Mouse (Mus musculus): ENCODE results near the gene Lpcat1. TPM values are rescaled to one million over a fixed set of nuclear protein-coding genes. Genes with fewer than 3 reads are reported as not detected.

Lpcat1 gene
- polyA plus RNA-seq (2015; fragmentation: Nextera tagmentation; extraction: Ambion mirVana): 62.3 and 64.7 TPM in 2 replicates

DNA sequence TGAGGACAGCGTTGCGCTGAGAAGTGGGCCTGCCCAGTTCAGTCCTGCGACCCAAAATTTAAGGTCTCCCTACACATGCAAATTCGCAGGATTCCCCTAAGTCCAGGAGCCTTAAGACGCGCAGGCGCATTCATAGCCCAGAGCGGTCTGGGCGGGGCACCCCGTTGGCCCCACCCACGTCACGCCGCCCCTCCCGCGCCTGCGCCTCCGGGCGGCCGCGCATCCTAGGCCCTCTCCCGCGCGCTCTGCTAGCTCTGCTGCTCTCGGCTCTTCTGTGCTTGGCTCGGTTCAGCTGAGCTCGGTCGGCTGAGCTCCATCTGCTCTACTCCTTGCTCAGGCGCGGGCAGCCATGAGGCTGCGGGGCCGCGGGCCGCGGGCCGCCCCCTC lies at the start of gene Lpcat1:
Gene Lpcat1, plus strand, starts transcription at position 164 of the 387 bp plus-strand sequence.
- no peaks in the 10 kb centered on the region for H3K27me3 ChIP-seq (replicated peaks; ENCODE audit: control insufficient read depth, insufficient read depth, low read length)

DNA sequence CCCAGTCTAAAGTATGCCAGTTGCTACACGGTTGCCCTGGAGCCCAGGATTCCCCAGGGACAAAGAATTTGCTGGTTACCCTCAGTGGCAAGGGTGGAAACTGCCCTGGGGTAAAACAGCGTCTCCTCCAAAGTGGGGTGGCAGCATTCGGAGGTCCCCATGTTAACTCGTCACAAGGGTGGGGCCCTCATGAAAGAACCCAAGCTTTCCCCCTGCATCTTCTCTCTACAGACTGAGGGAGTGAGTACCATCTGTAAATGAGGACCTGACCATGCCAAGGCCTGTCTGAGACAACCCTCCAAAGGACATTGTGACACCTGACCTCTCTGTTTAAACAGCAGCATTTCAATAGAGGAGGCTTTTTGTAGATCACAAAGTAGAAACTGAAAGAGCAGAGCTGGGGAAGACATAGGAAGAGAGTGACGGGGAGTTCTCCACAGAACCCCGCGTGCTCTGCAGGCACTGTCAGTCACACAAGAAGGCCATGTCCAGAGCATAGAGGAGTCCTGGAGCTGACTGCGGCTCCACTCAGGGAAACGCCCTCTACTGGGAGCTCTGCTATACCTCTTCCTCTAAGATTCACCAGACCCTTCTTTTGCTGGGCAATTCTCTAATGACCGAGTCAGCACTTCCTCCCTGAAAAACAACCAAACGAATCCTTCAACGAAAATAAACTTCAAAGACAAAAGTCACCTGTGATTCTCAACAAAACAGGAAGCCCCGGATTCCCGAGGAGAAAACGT lies 49.3 kb upstream of the Lpcat1 start:
- WGBS: 40% methylated on average over 15 of the region's 15 CpGs
- no peak for ATAC-seq

More for the DNA sequence above, at the start of gene Lpcat1:
- H3K4me2 ChIP-seq (ENCODE audit: low read length): peak within 1 kb of the TSS; percentile 81
- under 1% methylated on average over 35 of the region's 35 CpGs for WGBS
- peak within 1 kb of the TSS; percentile 98 for H3K27ac ChIP-seq (ENCODE audit: low read length)
- no peaks in the 10 kb centered on the region for H3K9me3 ChIP-seq (ENCODE audit: control insufficient read depth, low read length)
- ATAC-seq: peak; percentile 98
- peak within 1 kb of the TSS; percentile 72 for H3K9ac ChIP-seq (replicated peaks; ENCODE audit: low read depth, low read length)
- peak within 1 kb of the TSS; percentile 80 for H3K4me3 ChIP-seq (replicated peaks; ENCODE audit: low read length)
- H3K36me3 ChIP-seq (ENCODE audit: control insufficient read depth, insufficient read depth): no peaks in the 10 kb centered on the region
- H3K4me1 ChIP-seq (replicated peaks; ENCODE audit: control insufficient read depth, insufficient read depth, low read length): peaks cover 25% of the 10 kb centered on the region

DNA sequence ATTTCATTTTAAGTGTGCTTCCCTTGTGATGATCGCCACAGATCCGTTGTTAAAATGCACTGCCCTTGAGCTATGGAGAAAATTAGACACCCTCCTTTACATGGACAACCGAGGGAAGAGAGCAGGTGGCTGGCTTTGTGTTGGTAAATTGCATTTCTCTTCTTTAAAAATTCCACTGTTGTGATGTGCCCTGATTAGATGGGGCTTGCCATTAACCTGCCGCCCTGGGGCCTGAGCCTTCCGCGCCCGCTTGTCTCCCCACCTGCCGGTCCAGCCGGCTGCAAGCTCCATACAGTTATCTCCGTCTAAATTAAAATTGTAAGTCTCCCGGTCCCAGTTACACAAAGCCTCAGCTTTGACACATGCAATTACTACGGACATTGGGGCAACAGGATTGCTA lies 48.7 kb upstream of the Lpcat1 start:
- Histone ChIP-seq H3K9me3 (ENCODE audit: control insufficient read depth, low read length) (no peaks in the 10 kb centered on the region), H3K9ac (replicated peaks; ENCODE audit: low read depth, low read length) (no peak overlapping the region), H3K4me2 (ENCODE audit: low read length) (no peak overlapping the region), H3K4me3 (replicated peaks; ENCODE audit: low read length) (no peak overlapping the region), H3K4me1 (replicated peaks; ENCODE audit: control insufficient read depth, insufficient read depth, low read length) (no peaks in the 10 kb centered on the region), H3K36me3 (ENCODE audit: control insufficient read depth, insufficient read depth) (no peaks in the 10 kb centered on the region), H3K27me3 (replicated peaks; ENCODE audit: control insufficient read depth, insufficient read depth, low read length) (no peaks in the 10 kb centered on the region), H3K27ac (ENCODE audit: low read length) (no peak overlapping the region)
- 53% methylated on average over 12 of the region's 12 CpGs for WGBS
- no peak for ATAC-seq

More for the DNA sequence above, 49.3 kb upstream of the Lpcat1 start:
- Histone ChIP-seq H3K4me1 (replicated peaks; ENCODE audit: control insufficient read depth, insufficient read depth, low read length) (no peaks in the 10 kb centered on the region), H3K4me2 (ENCODE audit: low read length) (no peak overlapping the region), H3K27ac (ENCODE audit: low read length) (no peak overlapping the region), H3K36me3 (ENCODE audit: control insufficient read depth, insufficient read depth) (no peaks in the 10 kb centered on the region), H3K9me3 (ENCODE audit: control insufficient read depth, low read length) (no peaks in the 10 kb centered on the region), H3K9ac (replicated peaks; ENCODE audit: low read depth, low read length) (no peak overlapping the region), H3K4me3 (replicated peaks; ENCODE audit: low read length) (no peak overlapping the region), H3K27me3 (replicated peaks; ENCODE audit: control insufficient read depth, insufficient read depth, low read length) (no peaks in the 10 kb centered on the region)

DNA sequence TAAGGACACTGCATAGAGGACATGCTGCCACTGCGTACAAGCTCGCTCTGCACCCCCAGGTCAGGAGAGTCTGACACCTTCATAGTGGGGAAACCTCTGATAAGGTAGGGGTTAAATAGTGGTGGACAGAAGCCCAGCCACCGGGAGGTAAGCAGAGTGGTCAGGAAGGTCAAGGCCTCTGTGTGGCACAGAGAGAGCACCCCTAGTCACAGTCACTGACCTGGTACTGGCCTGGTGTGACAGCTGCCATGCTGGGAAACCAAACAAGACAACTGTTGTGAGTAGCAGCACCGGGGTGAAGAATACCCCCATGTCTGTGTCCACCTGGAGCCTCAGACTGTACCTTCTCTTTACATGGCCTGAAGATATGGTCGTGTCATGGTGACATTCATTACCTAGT lies 47.8 kb upstream of the Lpcat1 start:
- no peak overlapping the region for H3K27ac ChIP-seq (ENCODE audit: low read length)
- no peaks in the 10 kb centered on the region for H3K9me3 ChIP-seq (ENCODE audit: control insufficient read depth, low read length)
- H3K36me3 ChIP-seq (ENCODE audit: control insufficient read depth, insufficient read depth): no peaks in the 10 kb centered on the region
- no peaks in the 10 kb centered on the region for H3K4me1 ChIP-seq (replicated peaks; ENCODE audit: control insufficient read depth, insufficient read depth, low read length)
- H3K27me3 ChIP-seq (replicated peaks; ENCODE audit: control insufficient read depth, insufficient read depth, low read length): no peaks in the 10 kb centered on the region
- 78% methylated on average over 5 of the region's 5 CpGs for WGBS
- no peak overlapping the region for H3K4me3 ChIP-seq (replicated peaks; ENCODE audit: low read length)
- H3K9ac ChIP-seq (replicated peaks; ENCODE audit: low read depth, low read length): no peak overlapping the region
- ATAC-seq: no peak
- H3K4me2 ChIP-seq (ENCODE audit: low read length): no peak overlapping the region

DNA sequence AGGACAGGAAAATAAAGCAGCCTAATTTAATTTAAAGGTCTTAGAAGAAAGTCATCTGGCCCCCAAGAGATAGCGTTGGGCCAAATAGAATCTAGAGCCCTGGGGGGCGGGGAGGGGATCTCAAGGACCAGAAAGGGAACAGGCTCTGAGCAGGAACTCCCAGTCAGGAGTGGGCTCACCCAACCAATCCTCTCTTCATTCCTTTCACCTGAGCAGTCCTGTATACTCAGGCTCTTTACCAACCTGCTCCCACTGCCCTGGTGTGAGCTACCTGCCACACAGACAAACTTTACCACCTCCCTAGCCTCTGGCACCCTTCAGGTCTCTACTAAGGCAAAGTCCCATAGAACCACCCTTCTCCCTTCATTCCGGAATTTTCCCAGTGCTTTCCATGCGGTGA lies 44.0 kb upstream of the Lpcat1 start:
- H3K4me1 ChIP-seq (replicated peaks; ENCODE audit: control insufficient read depth, insufficient read depth, low read length): peaks cover 2% of the 10 kb centered on the region; the same call in 1 of the 2 replicates
- no peak for ATAC-seq
- no peaks in the 10 kb centered on the region for H3K36me3 ChIP-seq (ENCODE audit: control insufficient read depth, insufficient read depth)
- no peak overlapping the region for H3K9ac ChIP-seq (replicated peaks; ENCODE audit: low read depth, low read length)
- no peak overlapping the region for H3K4me2 ChIP-seq (ENCODE audit: low read length)
- H3K27ac ChIP-seq (ENCODE audit: low read length): no peak overlapping the region
- WGBS: 67% methylated on average over 4 of the region's 4 CpGs
- no peaks in the 10 kb centered on the region for H3K9me3 ChIP-seq (ENCODE audit: control insufficient read depth, low read length)
- peaks cover 4% of the 10 kb centered on the region; the same call in 1 of the 2 replicates for H3K27me3 ChIP-seq (replicated peaks; ENCODE audit: control insufficient read depth, insufficient read depth, low read length)
- H3K4me3 ChIP-seq (replicated peaks; ENCODE audit: low read length): no peak overlapping the region

DNA sequence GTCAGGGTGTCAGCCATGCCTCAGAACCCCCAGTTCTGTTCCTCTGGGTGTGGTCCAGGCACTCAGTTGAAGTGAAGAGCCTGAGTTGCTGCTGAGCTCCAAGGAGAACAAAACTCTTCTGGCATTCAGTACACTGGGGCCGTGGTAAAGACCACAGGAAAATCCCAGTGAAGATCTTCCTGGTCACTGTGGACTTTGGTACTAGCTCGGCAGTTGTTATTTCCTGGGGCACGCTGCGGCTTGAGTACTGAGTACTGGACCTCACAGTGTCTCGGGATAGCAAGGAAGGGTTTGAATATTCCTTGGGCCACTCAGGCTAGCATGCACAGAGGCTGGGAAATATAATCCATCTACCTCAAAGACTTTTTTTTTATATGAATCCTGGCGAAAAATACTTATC lies 42.0 kb upstream of the Lpcat1 start:
- Histone ChIP-seq H3K4me3 (replicated peaks; ENCODE audit: low read length) (no peak overlapping the region), H3K27ac (ENCODE audit: low read length) (no peak overlapping the region), H3K4me2 (ENCODE audit: low read length) (no peak overlapping the region), H3K4me1 (replicated peaks; ENCODE audit: control insufficient read depth, insufficient read depth, low read length) (peaks cover 2% of the 10 kb centered on the region; the same call in 1 of the 2 replicates), H3K9ac (replicated peaks; ENCODE audit: low read depth, low read length) (no peak overlapping the region), H3K36me3 (ENCODE audit: control insufficient read depth, insufficient read depth) (no peaks in the 10 kb centered on the region), H3K9me3 (ENCODE audit: control insufficient read depth, low read length) (no peaks in the 10 kb centered on the region), H3K27me3 (replicated peaks; ENCODE audit: control insufficient read depth, insufficient read depth, low read length) (peaks cover 4% of the 10 kb centered on the region; the same call in 1 of the 2 replicates)
- no peak for ATAC-seq
- WGBS: 78% methylated on average over 6 of the region's 6 CpGs

DNA sequence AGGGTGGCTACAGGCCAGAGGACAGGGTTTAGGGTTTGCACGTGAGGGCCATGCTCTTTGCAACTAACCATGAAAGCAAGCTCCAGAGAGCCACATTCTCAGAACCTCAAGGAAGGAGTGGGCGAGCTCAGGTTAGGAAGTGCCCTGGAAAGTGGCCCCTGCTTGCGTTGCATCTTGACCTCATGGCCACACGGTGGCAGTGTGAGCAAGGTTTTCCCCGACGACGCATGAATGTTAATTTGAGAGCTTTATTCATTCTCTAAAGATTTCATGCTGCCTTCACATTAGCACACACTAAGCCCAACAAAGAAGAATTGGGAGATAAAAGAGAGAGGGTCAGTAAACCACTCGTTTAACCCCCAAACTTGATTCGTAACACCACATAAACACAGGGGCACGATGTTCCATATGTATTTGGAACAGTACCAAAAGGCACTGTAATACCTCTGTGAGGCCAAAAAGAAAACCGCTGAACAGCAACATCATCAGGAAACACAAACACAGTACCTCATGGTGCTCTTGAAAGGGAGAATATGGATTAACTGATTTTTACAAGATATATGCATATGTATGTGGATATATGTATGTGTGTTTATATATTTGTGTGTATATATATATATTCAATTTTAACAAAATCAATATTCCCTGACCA lies 41.0 kb upstream of the Lpcat1 start:
- no peaks in the 10 kb centered on the region for H3K36me3 ChIP-seq (ENCODE audit: control insufficient read depth, insufficient read depth)
- no peak overlapping the region for H3K4me3 ChIP-seq (replicated peaks; ENCODE audit: low read length)
- no peaks in the 10 kb centered on the region for H3K9me3 ChIP-seq (ENCODE audit: control insufficient read depth, low read length)
- no peak overlapping the region for H3K9ac ChIP-seq (replicated peaks; ENCODE audit: low read depth, low read length)
- 3% methylated on average over 11 of the region's 11 CpGs for WGBS
- H3K4me2 ChIP-seq (ENCODE audit: low read length): peak overlapping the region; percentile 8; the same call in 1 of the 2 replicates
- peaks cover 4% of the 10 kb centered on the region; the same call in 1 of the 2 replicates for H3K27me3 ChIP-seq (replicated peaks; ENCODE audit: control insufficient read depth, insufficient read depth, low read length)
- H3K27ac ChIP-seq (ENCODE audit: low read length): no peak overlapping the region
- peaks cover 2% of the 10 kb centered on the region; the same call in 1 of the 2 replicates for H3K4me1 ChIP-seq (replicated peaks; ENCODE audit: control insufficient read depth, insufficient read depth, low read length)
- ATAC-seq: peak; percentile 79

DNA sequence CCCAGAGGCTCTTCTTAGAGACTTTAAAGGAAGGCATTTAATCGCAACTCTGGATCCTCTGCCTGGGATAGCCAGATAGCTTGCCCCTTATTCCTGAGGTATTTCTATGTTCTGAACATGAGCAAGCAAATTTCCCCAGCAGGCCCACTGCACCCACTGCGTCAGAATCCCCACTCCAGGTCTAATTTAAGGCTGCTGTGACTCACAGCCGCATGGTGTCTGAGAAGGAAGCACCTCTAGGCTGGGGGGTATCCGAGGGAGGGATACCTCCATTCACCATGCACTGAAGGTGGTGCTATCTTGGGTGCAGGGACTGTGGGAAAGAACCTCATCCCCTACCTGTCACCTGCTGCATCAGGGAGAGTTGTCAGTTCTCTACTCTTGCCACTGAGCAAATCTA lies 40.4 kb upstream of the Lpcat1 start:
- Histone ChIP-seq H3K4me1 (replicated peaks; ENCODE audit: control insufficient read depth, insufficient read depth, low read length) (peaks cover 2% of the 10 kb centered on the region; the same call in 1 of the 2 replicates), H3K4me3 (replicated peaks; ENCODE audit: low read length) (no peak overlapping the region), H3K4me2 (ENCODE audit: low read length) (no peak overlapping the region), H3K27me3 (replicated peaks; ENCODE audit: control insufficient read depth, insufficient read depth, low read length) (peaks cover 4% of the 10 kb centered on the region; the same call in 1 of the 2 replicates), H3K36me3 (ENCODE audit: control insufficient read depth, insufficient read depth) (no peaks in the 10 kb centered on the region), H3K9ac (replicated peaks; ENCODE audit: low read depth, low read length) (no peak overlapping the region), H3K9me3 (ENCODE audit: control insufficient read depth, low read length) (no peaks in the 10 kb centered on the region), H3K27ac (ENCODE audit: low read length) (no peak overlapping the region)
- ATAC-seq: peak; percentile 36; the same call in 1 of the 2 replicates
- 89% methylated on average over 4 of the region's 4 CpGs for WGBS

DNA sequence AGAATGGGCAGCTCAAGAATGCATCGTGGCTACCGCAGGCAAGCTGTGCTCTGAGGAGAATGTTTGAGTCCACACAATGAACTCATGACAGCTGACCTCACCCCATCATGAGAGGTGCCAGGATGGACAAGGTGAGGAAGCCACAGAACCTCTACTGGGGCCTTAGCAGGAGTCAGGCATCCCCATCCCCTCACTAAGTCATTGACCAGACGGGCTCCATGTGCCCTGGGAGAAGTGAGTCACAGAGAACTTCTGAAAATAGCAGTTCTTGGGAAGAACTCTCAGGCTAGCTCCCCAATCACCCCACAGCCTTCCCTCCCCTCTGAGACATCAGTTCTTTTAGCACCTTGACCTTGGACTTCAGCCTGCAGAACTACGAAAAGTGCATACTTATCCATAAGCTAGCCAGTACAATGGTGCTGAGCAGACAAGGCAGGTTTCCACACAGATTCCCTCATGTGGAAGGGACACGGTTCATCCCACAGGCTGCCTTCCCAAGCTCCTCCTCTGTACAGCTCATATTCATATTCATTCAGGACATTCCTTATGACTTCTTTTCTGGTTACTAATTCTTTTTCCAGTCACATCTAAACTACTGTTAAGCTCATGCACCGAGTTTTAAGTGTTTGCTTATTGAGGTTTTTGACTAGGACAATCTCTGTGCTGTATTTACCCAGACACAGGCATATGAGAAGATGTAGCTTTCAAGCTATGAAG lies 37.2 kb upstream of the Lpcat1 start:
- H3K9me3 ChIP-seq (ENCODE audit: control insufficient read depth, low read length): no peaks in the 10 kb centered on the region
- H3K9ac ChIP-seq (replicated peaks; ENCODE audit: low read depth, low read length): no peak overlapping the region
- H3K27me3 ChIP-seq (replicated peaks; ENCODE audit: control insufficient read depth, insufficient read depth, low read length): peaks cover 4% of the 10 kb centered on the region; the same call in 1 of the 2 replicates
- H3K36me3 ChIP-seq (ENCODE audit: control insufficient read depth, insufficient read depth): no peaks in the 10 kb centered on the region
- no peak overlapping the region for H3K4me2 ChIP-seq (ENCODE audit: low read length)
- H3K4me1 ChIP-seq (replicated peaks; ENCODE audit: control insufficient read depth, insufficient read depth, low read length): peaks cover 2% of the 10 kb centered on the region; the same call in 1 of the 2 replicates
- H3K4me3 ChIP-seq (replicated peaks; ENCODE audit: low read length): no peak overlapping the region
- 68% methylated on average over 6 of the region's 6 CpGs for WGBS
- ATAC-seq: no peak
- no peak overlapping the region for H3K27ac ChIP-seq (ENCODE audit: low read length)

All from forebrain, embryonic 16.5 days (tissue).